Mouse (Mus musculus): ENCODE measurements at regions not wholly inside any gene's neighbourhood (a gene's known extent, or its start where the extent isn't known, plus 50 kb on each side); places are given as distances from the start of the nearest gene placed in this dataset.

DNA sequence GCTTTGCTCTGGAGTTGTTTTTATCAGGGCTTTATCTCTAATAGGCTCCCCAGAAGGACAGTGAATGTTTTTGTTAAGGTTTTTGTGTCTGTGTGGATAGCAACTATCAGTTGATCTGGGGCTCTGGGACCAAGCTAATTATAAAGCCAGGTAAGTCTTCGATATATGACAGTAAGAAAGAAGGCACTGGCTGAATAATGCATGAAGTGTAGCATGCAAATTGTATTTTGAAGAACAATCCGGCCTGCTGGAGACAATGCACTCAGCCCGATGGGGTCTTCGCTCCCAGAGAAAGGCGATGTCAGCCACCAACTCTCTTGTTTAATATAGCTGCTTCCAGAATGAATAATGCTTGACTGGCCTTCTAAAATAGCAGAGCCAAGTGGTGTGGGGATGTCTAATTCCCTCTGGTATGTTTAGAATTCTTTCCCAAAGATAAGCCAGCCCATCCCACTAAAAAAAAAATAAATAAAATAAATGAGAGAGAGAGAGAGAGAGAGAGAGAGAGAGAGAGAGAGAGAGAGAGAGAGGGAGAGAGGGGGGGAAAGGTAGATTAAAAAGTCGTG lies 68.6 kb downstream of the Dad1 start:
- no peak for ATAC-seq (replicated peaks; ENCODE audit: insufficient number of reproducible peaks, low FRiP score, low TSS enrichment, poor library complexity, severe bottlenecking)

GRCm38 (mm10) chr14:54183873-54184272 lies 70.0 kb downstream of the Dad1 start:
- ATAC-seq (replicated peaks; ENCODE audit: insufficient number of reproducible peaks, low FRiP score, low TSS enrichment, poor library complexity, severe bottlenecking): no peak

DNA sequence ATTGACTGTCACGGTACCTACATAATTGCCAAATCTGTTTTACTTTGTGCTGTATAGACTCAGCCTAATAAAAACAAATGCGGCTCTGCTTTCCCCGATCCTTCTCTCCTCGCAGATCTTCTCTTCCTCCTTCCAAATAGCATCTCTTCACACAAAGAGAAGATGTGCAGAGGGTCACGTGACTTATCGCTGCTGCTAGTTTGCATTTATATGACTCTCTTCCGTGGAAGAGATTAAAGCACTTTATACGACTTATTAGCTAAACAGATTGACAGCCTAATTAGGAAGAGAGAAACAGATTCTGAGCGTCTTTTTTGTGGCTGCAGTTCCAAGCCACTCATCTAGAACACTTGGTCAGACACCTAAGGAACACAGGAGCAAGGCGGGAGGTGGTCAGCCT lies 71.1 kb downstream of the Dad1 start:
- no peak for ATAC-seq (replicated peaks; ENCODE audit: insufficient number of reproducible peaks, low FRiP score, low TSS enrichment, poor library complexity, severe bottlenecking)

DNA sequence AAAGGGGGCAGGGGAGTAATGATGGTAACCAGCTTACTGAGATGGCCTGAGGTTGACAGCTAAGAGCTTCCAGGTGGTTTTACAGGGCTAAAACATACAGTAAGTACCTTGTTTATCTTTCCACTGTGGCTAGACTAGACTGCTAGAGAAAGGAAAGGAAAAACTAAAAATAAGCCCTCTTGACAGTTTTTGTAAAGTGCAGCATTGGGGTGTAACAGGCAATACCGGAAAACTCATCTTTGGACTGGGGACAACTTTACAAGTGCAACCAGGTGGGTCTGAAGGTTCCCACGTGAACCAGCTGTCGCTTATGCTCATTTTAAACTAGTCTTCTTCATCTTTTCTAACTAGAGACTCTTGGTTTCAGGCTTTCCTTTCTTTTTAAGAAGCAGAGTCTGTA lies 72.6 kb downstream of the Dad1 start:
- ATAC-seq (replicated peaks; ENCODE audit: insufficient number of reproducible peaks, low FRiP score, low TSS enrichment, poor library complexity, severe bottlenecking): no peak

DNA sequence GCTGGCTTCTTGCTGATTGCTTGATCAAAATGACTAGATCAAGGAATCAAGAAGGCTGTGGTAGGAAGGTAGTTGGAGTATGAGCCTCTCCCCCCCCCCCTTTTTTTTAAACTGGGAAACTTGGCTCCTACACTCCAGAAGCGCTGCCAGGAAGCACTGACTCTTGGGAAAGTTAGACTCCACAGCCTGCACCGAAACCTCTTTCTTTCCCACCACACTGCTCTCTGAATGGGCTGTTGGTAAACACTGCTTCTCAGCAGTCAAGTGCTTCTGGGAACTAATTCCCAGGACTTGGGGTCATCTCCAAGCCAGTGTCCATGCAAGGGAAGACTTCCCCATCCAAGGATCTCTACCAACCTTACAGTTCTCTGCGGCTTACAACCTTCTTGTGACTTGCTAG lies 73.2 kb downstream of the Dad1 start:
- ATAC-seq (replicated peaks; ENCODE audit: insufficient number of reproducible peaks, low FRiP score, low TSS enrichment, poor library complexity, severe bottlenecking): no peak

GRCm38 (mm10) chr14:54180271-54180670 lies 73.6 kb downstream of the Dad1 start:
- no peak for ATAC-seq (replicated peaks; ENCODE audit: insufficient number of reproducible peaks, low FRiP score, low TSS enrichment, poor library complexity, severe bottlenecking)

- no peak for ATAC-seq (replicated peaks; ENCODE audit: insufficient number of reproducible peaks, low FRiP score, low TSS enrichment, poor library complexity, severe bottlenecking)
Observed at GRCm38 (mm10) chr14:54178856-54179255, 75.0 kb downstream of the Dad1 start.

DNA sequence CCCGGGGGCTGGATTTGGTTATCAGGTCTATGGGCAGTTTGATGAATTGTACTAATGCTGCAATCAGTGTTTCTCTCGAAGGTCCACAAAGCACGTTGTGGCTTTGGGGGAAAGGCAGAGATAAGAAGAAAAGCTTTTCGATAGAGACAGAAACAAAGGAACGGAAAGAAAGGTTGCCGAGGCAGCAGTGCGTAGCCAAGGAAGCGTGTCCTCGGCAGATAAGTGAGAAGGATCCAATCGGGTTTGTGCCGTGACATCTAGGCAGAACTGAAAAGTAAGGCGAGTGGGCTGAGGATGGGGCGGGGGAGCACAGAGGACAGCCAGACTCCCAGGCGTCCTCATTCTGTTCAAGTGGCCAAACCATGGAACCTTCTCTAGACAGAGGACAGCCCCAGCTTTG lies 77.4 kb downstream of the Dad1 start:
- no peak for ATAC-seq (replicated peaks; ENCODE audit: insufficient number of reproducible peaks, low FRiP score, low TSS enrichment, poor library complexity, severe bottlenecking)

GRCm38 (mm10) chr14:54175476-54175875 lies 78.4 kb downstream of the Dad1 start:
- no peak for ATAC-seq (replicated peaks; ENCODE audit: insufficient number of reproducible peaks, low FRiP score, low TSS enrichment, poor library complexity, severe bottlenecking)

- ATAC-seq (replicated peaks; ENCODE audit: insufficient number of reproducible peaks, low FRiP score, low TSS enrichment, poor library complexity, severe bottlenecking): no peak
Observed at GRCm38 (mm10) chr14:54173316-54173715, 80.6 kb downstream of the Dad1 start.

- ATAC-seq (replicated peaks; ENCODE audit: insufficient number of reproducible peaks, low FRiP score, low TSS enrichment, poor library complexity, severe bottlenecking): no peak
Observed at GRCm38 (mm10) chr14:54169254-54169653, 84.7 kb downstream of the Dad1 start.

GRCm38 (mm10) chr14:54168414-54168931 lies 85.4 kb downstream of the Dad1 start:
- ATAC-seq (replicated peaks; ENCODE audit: insufficient number of reproducible peaks, low FRiP score, low TSS enrichment, poor library complexity, severe bottlenecking): no peak

- no peak for ATAC-seq (replicated peaks; ENCODE audit: insufficient number of reproducible peaks, low FRiP score, low TSS enrichment, poor library complexity, severe bottlenecking)
Observed at GRCm38 (mm10) chr14:54166057-54166456, 87.8 kb downstream of the Dad1 start.

- ATAC-seq (replicated peaks; ENCODE audit: insufficient number of reproducible peaks, low FRiP score, low TSS enrichment, poor library complexity, severe bottlenecking): no peak
Observed at GRCm38 (mm10) chr14:54164874-54165273, 89.0 kb downstream of the Dad1 start.

DNA sequence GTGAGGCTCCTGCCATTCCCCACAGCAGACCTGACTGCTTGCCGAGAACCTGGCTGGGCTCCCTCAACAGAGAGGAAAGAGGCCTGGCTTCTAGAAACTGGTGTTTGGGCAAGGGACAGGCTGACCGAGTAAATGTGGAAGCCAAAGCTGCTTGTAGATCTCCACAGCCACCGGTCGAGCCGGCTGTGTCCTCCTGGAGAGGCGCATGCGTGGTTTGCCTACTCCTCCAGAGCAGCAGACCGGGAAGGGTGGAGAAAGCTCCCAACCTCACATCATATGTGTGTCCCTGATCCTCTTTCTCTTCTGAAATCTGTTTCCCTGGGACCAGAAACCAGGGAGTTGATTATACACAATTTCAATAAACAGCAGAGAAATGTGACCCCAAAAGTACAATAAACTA lies 92.0 kb downstream of the Dad1 start:
- no peak for ATAC-seq (replicated peaks; ENCODE audit: insufficient number of reproducible peaks, low FRiP score, low TSS enrichment, poor library complexity, severe bottlenecking)

- no peak for ATAC-seq (replicated peaks; ENCODE audit: insufficient number of reproducible peaks, low FRiP score, low TSS enrichment, poor library complexity, severe bottlenecking)
Observed at GRCm38 (mm10) chr14:54161206-54161605, 92.7 kb downstream of the Dad1 start.

- no peak for ATAC-seq (replicated peaks; ENCODE audit: insufficient number of reproducible peaks, low FRiP score, low TSS enrichment, poor library complexity, severe bottlenecking)
Observed at GRCm38 (mm10) chr14:54159816-54160215, 94.1 kb downstream of the Dad1 start.

DNA sequence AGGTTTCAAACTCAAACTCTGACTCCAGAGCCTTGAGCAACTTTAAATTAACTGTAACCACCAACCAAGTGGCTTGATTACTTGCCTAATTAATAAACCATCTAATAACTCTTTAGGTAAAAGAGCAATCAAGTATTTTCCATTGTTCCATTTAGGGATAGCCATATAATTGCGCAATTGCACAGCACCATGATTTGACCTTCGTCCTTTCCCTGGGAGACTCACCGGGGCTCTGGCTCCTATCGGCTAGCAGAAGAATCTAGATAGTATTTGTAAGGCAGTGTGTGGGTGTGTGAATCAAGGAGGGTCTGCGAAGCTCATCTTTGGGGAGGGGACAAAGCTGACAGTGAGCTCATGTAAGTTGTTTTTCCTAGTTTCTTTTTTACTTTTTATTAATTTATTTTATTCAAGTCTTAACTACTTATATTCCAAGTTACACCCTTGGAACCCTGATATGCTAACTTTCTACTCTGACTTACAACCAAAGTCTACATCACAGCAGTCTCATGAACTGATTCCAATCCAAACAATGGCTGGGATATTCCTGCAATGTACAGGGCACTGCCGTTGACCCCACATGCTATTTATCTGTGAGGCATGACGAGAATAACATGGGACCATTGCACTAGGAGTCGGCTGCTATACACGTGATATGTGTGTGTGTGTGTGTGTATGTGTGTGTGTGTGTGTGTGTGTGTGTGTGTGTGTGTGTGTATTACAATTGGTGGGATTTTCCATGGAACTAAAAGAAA lies 95.5 kb downstream of the Dad1 start:
- no peak for ATAC-seq (replicated peaks; ENCODE audit: insufficient number of reproducible peaks, low FRiP score, low TSS enrichment, poor library complexity, severe bottlenecking)

GRCm38 (mm10) chr14:54156536-54156935 lies 97.4 kb downstream of the Dad1 start:
- ATAC-seq (replicated peaks; ENCODE audit: insufficient number of reproducible peaks, low FRiP score, low TSS enrichment, poor library complexity, severe bottlenecking): no peak

GRCm38 (mm10) chr14:54152485-54153235 lies 101.2 kb downstream of the Dad1 start:
- no peak for ATAC-seq (replicated peaks; ENCODE audit: insufficient number of reproducible peaks, low FRiP score, low TSS enrichment, poor library complexity, severe bottlenecking)

Measured in monocyte, adult 5-6 weeks (primary cell).